Mouse (Mus musculus) midbrain, embryonic 13.5 days (tissue): ENCODE data around the gene Tef. TPM values are rescaled to one million over a fixed set of nuclear protein-coding genes. Genes with fewer than 3 reads are reported as not detected.

Source experiments
- ATAC-seq: fragments of 200-750 bp; cut with Nextera tagmentation; 2 replicates; pipeline ENCODE4 v1.8.0; 2017; ENCODE audit warnings: mild to moderate bottlenecking, moderate TSS enrichment, moderate library complexity
- H3K27ac ChIP-seq: fragments of 300-500 bp; sonication (generic); 2 replicates; pipeline ENCODE4 v1.5.1; 2015; ENCODE audit warnings: inconsistent platforms, mild to moderate bottlenecking, moderate library complexity
- H3K27me3 ChIP-seq: fragments of 300-500 bp; sonication (generic); 2 replicates; pipeline ENCODE4 v1.6.1; 2015; ENCODE audit warnings: mild to moderate bottlenecking, inconsistent platforms
- H3K36me3 ChIP-seq: fragments of 300-500 bp; sonication (generic); 2 replicates; pipeline ENCODE4 v1.6.1; 2015; ENCODE audit warnings: mild to moderate bottlenecking, inconsistent platforms
- H3K4me1 ChIP-seq: fragments of 300-500 bp; sonication (generic); replicated peaks from 2 replicates; pipeline ENCODE4 v1.6.1; 2015; ENCODE audit warnings: inconsistent platforms
- H3K4me2 ChIP-seq: fragments of 300-500 bp; sonication (generic); replicated peaks from 2 replicates; pipeline ENCODE4 v1.6.1; 2015; ENCODE audit warnings: moderate library complexity, mild to moderate bottlenecking, inconsistent platforms
- H3K4me3 ChIP-seq: fragments of 300-500 bp; sonication (generic); replicated peaks from 2 replicates; pipeline ENCODE4 v1.5.1; 2015; ENCODE audit warnings: mild to moderate bottlenecking, inconsistent platforms
- H3K9ac ChIP-seq: fragments of 300-500 bp; sonication (generic); replicated peaks from 2 replicates; pipeline ENCODE4 v1.6.1; 2015; ENCODE audit warnings: mild to moderate bottlenecking, inconsistent platforms
- H3K9me3 ChIP-seq: fragments of 300-500 bp; sonication (generic); 2 replicates; pipeline ENCODE4 v1.6.1; 2016; ENCODE audit warnings: mild to moderate bottlenecking, inconsistent platforms
- WGBS: fragments of 180-500 bp; shearing (Covaris S2); methylation state at CpG from one replicate; pipeline ENCODE4 v1.1.7; 2015; 5-methylcytosine and 5-hydroxymethylcytosine counted together
- polyA plus RNA-seq: library from polyadenylated mRNA; unstranded; fragments of >200 nt; fragmentation: Nextera tagmentation; extraction: Ambion mirVana; gene quantifications from 2 replicates; pipeline ENCODE4 v1.2.1, GENCODE M21; 2015

Gene Tef
- polyA plus RNA-seq, 1 experiment from 2014 or later, result 23.3 TPM

DNA sequence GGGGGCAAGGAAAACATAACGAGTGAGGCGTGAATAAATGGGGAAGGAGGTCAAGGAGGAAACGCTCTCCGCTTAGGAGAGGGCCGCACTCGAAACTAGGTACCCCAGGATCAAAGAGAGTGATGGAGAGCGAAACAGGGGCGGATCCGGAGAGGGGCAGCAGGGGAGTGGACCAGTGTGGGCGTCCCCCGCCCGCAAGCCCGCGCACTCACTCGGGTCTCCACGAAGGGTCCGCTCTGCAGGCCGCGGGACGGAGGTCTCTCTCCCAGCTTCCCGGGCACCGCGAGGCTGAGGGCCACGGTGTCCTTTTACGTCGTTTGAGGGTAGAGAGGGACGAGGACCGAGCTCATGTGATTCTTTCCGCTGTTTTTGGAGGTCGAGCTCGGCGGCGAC is 55.5 kb downstream of the Tef start:
- WGBS, result 0% methylated on average over 33 of the region's 33 CpGs
- H3K9ac ChIP-seq, result peak overlapping the region; percentile 86
- no peaks in the 10 kb centered on the region for H3K27me3 ChIP-seq
- no peaks in the 10 kb centered on the region for H3K9me3 ChIP-seq
- H3K27ac ChIP-seq, result peak overlapping the region; percentile 92
- peak overlapping the region; percentile 96 for H3K4me2 ChIP-seq
- H3K36me3 ChIP-seq, result no peaks in the 10 kb centered on the region
- peak overlapping the region; percentile 94 for H3K4me3 ChIP-seq
- 0 out of 2 replicates have a peak, but pooled peaks have one; percentile 6 for ATAC-seq
- H3K4me1 ChIP-seq, result peaks cover 48% of the 10 kb centered on the region

DNA sequence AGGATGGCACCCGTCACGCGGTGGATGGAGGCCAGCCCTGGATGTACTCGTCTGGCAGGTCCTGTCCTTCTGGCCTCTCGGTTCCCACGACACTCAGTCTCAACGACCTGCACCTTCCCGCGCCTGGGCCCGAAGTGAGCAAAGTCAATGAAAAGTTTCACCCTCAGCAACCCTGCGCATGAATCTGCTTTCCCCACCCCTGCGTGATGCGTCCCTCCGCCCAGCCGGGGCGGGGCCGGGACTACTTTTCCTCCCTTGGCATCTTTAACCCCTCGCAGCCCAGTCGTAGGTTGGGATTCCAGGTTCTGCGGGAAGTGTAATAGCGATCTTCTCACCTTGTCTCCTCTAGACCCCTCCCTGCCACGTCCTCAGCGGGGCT is 55.9 kb downstream of the Tef start:
- Histone ChIP-seq H3K27me3 (no peaks in the 10 kb centered on the region), H3K9me3 (no peaks in the 10 kb centered on the region), H3K4me3 (peak overlapping the region; percentile 94), H3K27ac (peak overlapping the region; percentile 92), H3K36me3 (no peaks in the 10 kb centered on the region), H3K4me2 (peak overlapping the region; percentile 96), H3K4me1 (peaks cover 48% of the 10 kb centered on the region), H3K9ac (peak overlapping the region; percentile 86)
- 0% methylated on average over 23 of the region's 23 CpGs for WGBS
- peak; percentile 25; the same call in 1 of the 2 replicates for ATAC-seq

DNA sequence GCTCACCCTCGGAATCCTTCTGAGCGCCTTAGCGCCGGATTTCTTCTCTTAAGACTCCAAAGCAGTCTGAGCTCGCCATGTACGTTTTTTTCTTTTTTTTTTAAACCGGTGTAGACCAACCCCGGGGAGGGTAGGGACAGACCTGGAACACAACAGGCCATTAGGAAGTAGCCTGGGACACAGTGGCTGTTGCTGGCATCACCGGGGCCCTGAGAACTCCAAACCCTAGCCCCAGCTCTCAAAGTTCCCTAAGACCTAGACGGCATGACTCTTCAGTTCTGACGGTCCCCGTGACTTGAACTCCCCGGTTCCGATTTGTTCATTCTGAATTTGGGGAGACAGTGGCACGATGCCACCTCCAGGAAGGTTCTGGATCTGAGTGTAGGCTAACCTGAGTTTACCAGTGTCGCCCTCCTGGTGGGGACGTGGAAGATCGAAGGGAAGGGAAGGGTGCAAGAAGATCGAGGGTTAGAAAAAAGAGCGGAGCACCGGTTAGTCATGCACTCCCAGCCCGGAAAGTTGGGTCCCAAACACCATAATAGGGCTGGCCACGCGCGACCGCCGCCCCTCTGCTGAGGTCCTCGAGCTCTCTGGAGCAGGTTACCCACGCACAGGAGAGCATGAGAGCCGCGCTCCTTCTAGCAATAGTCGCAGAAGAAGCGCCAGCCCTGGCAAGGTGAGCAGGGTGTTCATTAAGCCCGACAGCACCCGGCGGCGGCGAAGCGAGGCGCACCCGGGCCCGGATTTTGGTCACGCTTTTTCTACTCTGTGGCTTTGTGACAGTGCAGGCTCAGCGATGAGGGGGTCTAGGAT is 56.5 kb downstream of the Tef start, which contains the start of gene Tob2:
Gene Tob2 (minus strand): TSS at position 280 of the 813 bp plus-strand sequence.
- under 1% methylated on average over 44 of the region's 44 CpGs for WGBS
- Histone ChIP-seq H3K36me3 (0 out of 2 replicates have a peak, but pooled peaks cover under 1% of the 10 kb centered on the region), H3K4me2 (peak within 1 kb of the TSS; percentile 96), H3K4me1 (peaks cover 48% of the 10 kb centered on the region), H3K4me3 (peak within 1 kb of the TSS; percentile 94), H3K27ac (peak within 1 kb of the TSS; percentile 92), H3K27me3 (no peaks in the 10 kb centered on the region), H3K9ac (peak within 1 kb of the TSS; percentile 86), H3K9me3 (no peaks in the 10 kb centered on the region)
- ATAC-seq, result no peak

- H3K4me1 ChIP-seq, result peaks cover 47% of the 10 kb centered on the region
- peak overlapping the region; percentile 96 for H3K4me2 ChIP-seq
- ATAC-seq, result peak; percentile 80
- H3K27ac ChIP-seq, result peak overlapping the region; percentile 92
- WGBS, result under 1% methylated on average over 39 of the region's 39 CpGs
- H3K4me3 ChIP-seq, result peak overlapping the region; percentile 94
- peak overlapping the region; percentile 86 for H3K9ac ChIP-seq
- H3K36me3 ChIP-seq, result peaks cover 10% of the 10 kb centered on the region
- H3K27me3 ChIP-seq, result no peaks in the 10 kb centered on the region
- no peaks in the 10 kb centered on the region for H3K9me3 ChIP-seq
Observed at GRCm38 (mm10) chr15:81859330-81860255, 57.4 kb downstream of the Tef start.

DNA sequence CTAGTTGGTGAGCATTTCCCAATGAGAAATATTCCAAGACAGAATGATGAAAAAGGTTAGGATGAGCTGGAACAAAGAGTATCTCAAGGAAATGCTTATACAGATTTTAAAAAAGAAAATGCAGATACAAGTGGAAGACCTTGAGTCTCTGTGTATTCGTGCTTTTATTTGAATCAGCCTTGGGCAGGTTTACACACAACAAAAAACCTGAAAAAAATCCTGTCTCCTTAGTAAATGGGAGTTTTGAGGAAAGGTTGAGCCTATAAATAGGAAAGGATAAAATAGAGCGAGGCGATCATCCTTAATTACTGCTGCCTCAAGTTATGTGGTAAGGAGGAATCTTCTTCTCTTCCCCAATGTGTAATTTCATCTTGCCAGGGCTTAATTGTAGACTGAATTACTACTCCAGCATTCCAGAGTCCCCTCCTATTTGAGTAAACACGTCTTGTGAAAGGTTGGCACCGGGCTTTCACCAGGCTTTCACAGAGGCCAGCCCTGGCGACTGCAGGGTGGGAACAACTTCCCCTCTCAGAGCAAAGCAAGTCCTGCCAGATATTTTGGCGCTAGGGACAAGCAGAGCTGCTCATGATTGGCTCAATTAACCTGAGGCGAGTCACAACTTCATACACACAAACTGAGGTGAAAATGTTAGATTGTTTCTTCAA is 58.4 kb downstream of the Tef start:
- Histone ChIP-seq H3K9me3 (no peaks in the 10 kb centered on the region), H3K4me3 (no peak overlapping the region), H3K4me1 (peaks cover 37% of the 10 kb centered on the region), H3K4me2 (no peak overlapping the region), H3K36me3 (peaks cover 18% of the 10 kb centered on the region), H3K27me3 (no peaks in the 10 kb centered on the region), H3K27ac (peak overlapping the region; percentile 67), H3K9ac (0 out of 2 replicates have a peak overlapping the region, but pooled peaks have one; percentile 10)
- ATAC-seq, result no peak
- WGBS, result 46% methylated on average over 8 of the region's 8 CpGs

GRCm38 (mm10) chr15:81864238-81864637 is 62.0 kb downstream of the Tef start:
- ATAC-seq, result no peak
- WGBS, result 95% methylated on average over 7 of the region's 7 CpGs
- H3K4me3 ChIP-seq, result no peak overlapping the region
- no peak overlapping the region for H3K4me2 ChIP-seq
- H3K9ac ChIP-seq, result no peak overlapping the region
- H3K4me1 ChIP-seq, result peaks cover 12% of the 10 kb centered on the region
- H3K36me3 ChIP-seq, result peaks cover 54% of the 10 kb centered on the region
- no peaks in the 10 kb centered on the region for H3K27me3 ChIP-seq
- no peak overlapping the region for H3K27ac ChIP-seq
- H3K9me3 ChIP-seq, result no peaks in the 10 kb centered on the region

- Histone ChIP-seq H3K9ac (no peak overlapping the region), H3K36me3 (peaks cover 57% of the 10 kb centered on the region)
- 99% methylated on average over 5 of the region's 5 CpGs for WGBS
Observed at GRCm38 (mm10) chr15:81869985-81870384, 67.8 kb downstream of the Tef start.

DNA sequence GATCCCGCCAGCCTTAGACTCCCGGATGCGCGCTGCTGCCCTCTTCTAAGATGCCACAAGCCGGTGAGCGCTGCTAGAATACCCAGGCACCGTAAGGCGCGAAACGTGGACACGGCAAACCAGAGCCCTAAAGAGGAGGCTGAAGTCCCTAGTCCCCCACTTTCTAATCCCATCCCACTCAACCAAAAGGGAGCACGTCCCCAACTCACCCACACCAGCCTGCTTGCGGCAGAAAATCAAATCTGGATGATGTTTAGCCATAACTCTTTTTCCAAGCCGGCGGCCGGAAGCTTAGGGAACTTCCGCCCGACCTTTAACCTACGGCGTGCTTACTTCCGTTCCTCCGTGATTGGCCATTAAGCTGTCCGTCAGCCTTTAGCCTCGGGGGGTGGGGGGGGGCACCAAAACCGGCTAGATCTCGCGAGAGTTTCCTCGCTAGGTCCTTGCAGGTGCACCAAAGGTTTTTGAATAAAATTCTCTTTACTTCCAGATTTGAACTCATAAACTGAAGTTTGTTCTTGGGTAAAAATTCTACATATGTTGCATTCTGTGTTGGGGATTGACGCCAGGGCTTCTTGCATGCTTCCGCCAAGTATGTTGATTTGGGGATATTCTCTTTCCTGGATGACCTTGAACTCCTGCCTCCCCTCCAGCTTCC is 69.5 kb downstream of the Tef start, which contains the start of gene Phf5a:
Gene Phf5a (minus strand): TSS at position 308 of the 658 bp plus-strand sequence.
- Histone ChIP-seq H3K36me3 (peaks cover 39% of the 10 kb centered on the region), H3K4me1 (peaks cover 27% of the 10 kb centered on the region), H3K9ac (peak within 1 kb of the TSS; percentile 88), H3K4me3 (peak within 1 kb of the TSS; percentile 98), H3K4me2 (peak within 1 kb of the TSS; percentile 93), H3K9me3 (no peaks in the 10 kb centered on the region), H3K27ac (peak within 1 kb of the TSS; percentile 97), H3K27me3 (no peaks in the 10 kb centered on the region)
- WGBS, result under 1% methylated on average over 30 of the region's 30 CpGs
- ATAC-seq, result peak; percentile 84

More at GRCm38 (mm10) chr15:81869985-81870384, 67.8 kb downstream of the Tef start:
- H3K27me3 ChIP-seq, result no peaks in the 10 kb centered on the region
- no peak for ATAC-seq
- no peak overlapping the region for H3K4me2 ChIP-seq
- H3K4me3 ChIP-seq, result 0 out of 2 replicates have a peak overlapping the region, but pooled peaks have one; percentile 8
- no peak overlapping the region for H3K27ac ChIP-seq
- peaks cover 27% of the 10 kb centered on the region for H3K4me1 ChIP-seq
- H3K9me3 ChIP-seq, result no peaks in the 10 kb centered on the region

DNA sequence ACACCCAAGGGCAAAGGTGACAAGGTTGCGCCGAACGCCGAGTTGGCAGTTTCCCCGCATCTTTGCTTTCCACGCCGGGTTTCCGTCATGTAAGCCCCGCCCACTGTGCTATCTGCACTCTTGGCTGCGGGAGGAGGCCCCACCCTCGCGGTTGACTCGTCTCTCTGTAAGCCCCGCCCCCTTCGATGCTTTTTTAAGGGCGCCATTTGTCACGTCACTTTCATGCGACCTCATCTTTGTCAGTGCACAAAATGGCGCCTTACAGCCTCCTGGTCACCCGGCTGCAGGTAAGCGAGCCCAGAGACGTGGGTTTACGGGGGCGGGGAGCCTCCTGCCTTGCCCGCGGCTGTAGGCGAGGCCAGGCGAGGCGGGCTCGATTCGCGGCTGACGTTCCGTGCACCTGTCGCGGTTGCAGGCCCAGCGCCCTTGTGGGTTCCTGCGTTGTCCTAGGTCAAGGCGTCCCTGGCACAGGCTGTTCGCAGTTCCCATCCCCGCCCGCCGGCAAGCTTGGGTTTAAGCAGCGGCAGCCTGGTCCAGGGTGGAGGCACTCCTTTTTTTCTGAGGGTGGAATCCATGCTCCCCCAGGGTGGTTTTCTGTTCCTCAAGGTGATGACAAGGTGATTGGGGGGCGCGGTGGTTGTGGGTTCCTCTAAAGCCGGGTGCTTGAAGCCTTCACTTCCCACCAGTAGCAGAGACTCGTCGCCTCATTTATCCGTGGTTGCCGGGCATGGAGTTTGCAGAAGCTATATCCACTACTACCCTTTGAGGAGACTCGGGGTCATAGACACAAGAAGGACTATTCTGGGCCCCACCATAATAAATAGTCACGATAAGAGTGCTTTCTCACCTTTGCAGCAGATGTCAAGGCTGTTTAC is 70.3 kb downstream of the Tef start, which contains the start of gene Aco2:
Gene Aco2 (plus strand): TSS at position 48 of the 875 bp plus-strand sequence.
- peak within 1 kb of the TSS; percentile 98 for H3K4me3 ChIP-seq
- peak within 1 kb of the TSS; percentile 93 for H3K4me2 ChIP-seq
- peaks cover 27% of the 10 kb centered on the region for H3K4me1 ChIP-seq
- ATAC-seq, result peak; percentile 84
- H3K27ac ChIP-seq, result peak within 1 kb of the TSS; percentile 97
- H3K36me3 ChIP-seq, result peaks cover 32% of the 10 kb centered on the region
- peak within 1 kb of the TSS; percentile 88 for H3K9ac ChIP-seq
- H3K27me3 ChIP-seq, result no peaks in the 10 kb centered on the region
- no peaks in the 10 kb centered on the region for H3K9me3 ChIP-seq
- under 1% methylated on average over 53 of the region's 53 CpGs for WGBS
